Mouse (Mus musculus) c-Kit-positive CD71-positive TER-119-negative erythroid progenitor cells, embryonic 14.5 days (primary cell): ENCODE results near the gene Tsen34.

Source experiments
- DNase-seq: peaks from one replicate; pipeline ENCODE4 v3.0.0-alpha.2; 2013; ENCODE audit warnings: low read depth

Gene Tsen34

GRCm38 (mm10) chr7:3692382-3692986 is at the start of gene Tsen34:
Tsen34 (plus strand) TSS chr7:3692863.
- DNase-seq, result no peak

- no peak for DNase-seq
These were observed 49.3 kb upstream of the Tsen34 start for GRCm38 (mm10) chr7:3643412-3643811.

DNA sequence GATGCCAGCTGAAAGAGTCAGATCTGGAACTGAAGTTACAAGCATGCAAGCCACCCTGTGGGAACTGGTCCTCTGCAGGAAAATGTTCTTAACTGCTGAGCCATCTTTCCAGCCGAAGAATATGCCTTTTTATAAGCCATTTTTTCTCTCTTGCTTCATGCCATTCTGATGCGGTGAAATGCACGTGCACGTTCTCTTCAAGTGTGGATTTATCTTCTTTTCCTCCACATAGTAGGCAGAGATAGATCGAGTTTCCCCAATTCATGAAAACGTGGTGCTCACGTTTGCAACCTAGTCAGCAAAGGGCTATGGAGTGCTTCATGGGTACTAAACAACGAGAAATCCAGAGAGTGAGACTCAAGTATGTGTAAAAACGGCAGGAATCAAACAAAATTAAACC is 48.8 kb upstream of the Tsen34 start:
- DNase-seq, result no peak

DNA sequence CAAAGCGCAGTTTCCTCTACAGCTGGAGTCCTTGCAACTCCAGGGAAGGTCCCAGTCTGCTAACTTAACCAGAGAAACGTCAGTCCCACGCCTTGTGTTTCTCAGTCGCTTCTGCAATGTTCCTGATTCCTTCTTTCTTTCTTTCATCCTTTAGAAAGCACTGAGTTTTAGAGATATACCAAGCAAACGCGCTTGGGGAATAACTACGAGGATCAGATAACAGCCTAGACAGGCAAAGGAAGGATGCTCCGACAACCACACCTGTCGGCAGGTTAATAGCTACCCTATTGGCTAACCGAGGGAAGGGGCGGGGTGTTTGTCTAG is 48.4 kb upstream of the Tsen34 start:
- no peak for DNase-seq

GRCm38 (mm10) chr7:3644672-3645487 is 47.8 kb upstream of the Tsen34 start, which contains the start of gene Cnot3:
Cnot3 (plus strand) TSS chr7:3645268.
- DNase-seq, result peak; percentile 97

- no peak for DNase-seq
These were observed 47.1 kb upstream of the Tsen34 start for GRCm38 (mm10) chr7:3645488-3646025.

- no peak for DNase-seq
These were observed 46.5 kb upstream of the Tsen34 start for GRCm38 (mm10) chr7:3646188-3646587.

DNA sequence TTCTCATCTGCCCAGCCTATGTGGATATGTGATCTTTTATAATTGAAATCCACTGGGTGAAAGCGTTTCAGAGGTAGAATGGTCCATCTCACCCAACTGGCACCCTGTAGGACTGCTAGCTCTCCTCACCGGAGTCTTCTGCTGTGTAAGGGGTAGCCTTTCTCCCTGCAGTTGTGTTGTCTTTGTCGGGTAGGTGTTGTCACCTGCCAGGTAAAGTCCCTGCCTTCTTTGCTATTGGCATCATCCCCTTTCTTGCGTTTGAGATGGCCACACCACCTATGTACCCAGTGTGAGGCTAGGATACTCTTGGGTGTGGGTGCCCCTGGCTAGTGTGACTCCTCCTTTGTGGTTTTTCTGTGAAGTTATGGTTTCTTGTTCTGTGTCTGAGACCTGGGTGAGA is 46.0 kb upstream of the Tsen34 start:
- no peak for DNase-seq

DNA sequence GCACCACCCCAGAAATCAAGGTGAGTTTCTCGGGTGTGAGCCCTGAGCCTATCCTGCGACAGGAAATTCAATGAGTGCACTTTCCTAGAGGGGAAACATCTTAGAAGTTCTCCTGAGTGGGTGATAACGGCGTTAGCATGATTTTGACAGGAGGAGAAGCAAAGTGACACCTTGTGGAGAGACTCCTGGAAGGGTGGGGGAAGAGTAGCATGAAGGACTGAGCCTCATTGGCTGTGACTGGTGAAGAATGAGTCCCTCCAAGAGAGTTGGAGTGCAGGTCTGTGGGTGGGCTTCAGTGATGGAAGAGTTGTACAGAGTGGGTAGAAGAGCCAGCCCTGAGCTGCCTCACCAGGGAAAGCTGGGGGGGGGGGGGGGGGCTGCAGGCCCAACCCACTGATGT is 35.7 kb upstream of the Tsen34 start:
- no peak for DNase-seq

- DNase-seq, result no peak
These were observed 34.1 kb upstream of the Tsen34 start for GRCm38 (mm10) chr7:3658578-3658977.

DNA sequence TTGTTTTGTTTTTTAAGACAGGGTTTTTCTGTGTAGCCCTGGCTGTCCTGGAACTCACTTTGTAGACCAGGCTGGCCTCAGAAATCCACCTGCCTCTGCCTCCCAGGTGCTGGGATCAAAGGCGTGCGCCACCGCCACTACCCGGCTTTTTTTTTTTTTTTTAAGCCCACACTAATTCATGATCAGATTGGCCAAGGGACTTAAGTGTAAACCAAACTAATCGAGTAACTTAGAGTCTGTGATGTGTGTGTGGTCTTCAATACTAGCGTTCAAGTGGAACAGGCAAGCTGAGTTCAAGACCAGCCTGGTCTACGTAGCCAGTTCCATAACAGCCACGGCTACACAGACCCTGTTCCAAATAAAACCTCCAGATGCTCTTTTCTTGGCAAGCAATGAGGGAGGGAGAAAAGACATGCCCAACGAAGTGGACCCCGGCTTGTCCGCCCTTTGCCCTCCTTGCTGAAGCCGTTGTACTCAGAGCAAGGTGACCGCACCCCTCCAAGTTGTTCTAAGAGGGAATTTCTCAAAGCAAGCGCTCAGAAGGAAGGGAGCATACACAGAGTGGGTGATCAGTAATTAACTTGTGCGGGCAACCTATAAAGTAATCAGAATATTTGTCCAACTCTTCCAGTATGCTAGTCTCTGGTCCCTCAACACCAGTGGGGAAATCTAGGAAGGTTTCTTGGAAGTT is 28.0 kb upstream of the Tsen34 start:
- no peak for DNase-seq

GRCm38 (mm10) chr7:3665215-3666114 is 27.2 kb upstream of the Tsen34 start, which contains the start of gene Leng1:
Leng1 (minus strand) TSS chr7:3665840.
- DNase-seq, result peak; percentile 96

GRCm38 (mm10) chr7:3666921-3667391 is 25.7 kb upstream of the Tsen34 start:
- peak; percentile 59 for DNase-seq

GRCm38 (mm10) chr7:3674507-3675227 is 18.0 kb upstream of the Tsen34 start:
- DNase-seq, result peak; percentile 72

DNA sequence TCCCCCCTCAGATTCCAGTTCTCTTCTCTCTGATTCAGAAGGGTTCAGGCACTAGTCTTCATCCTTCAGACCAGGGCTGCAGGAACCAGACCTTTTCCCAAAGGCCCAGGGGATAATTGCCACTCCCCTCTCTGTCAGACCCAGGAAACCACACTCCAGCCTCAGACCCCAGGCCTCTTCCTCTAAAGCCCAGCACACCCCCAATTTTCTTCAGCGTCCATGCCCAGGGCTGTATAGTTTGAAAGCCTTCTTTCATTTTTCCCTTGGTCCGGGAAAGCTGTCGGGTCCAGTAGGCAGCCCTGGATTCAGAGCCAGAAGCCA is 17.5 kb upstream of the Tsen34 start:
- no peak for DNase-seq

GRCm38 (mm10) chr7:3676371-3676770 is 16.3 kb upstream of the Tsen34 start:
- DNase-seq, result no peak

- DNase-seq, result no peak
These were observed 15.3 kb upstream of the Tsen34 start, which contains the start of gene Tmc4 for GRCm38 (mm10) chr7:3677342-3677741. Tmc4 (minus strand) TSS chr7:3677553.

GRCm38 (mm10) chr7:3683908-3684550 is 8.6 kb upstream of the Tsen34 start:
- DNase-seq, result no peak

- no peak for DNase-seq
These were observed 8.0 kb upstream of the Tsen34 start for GRCm38 (mm10) chr7:3684698-3685097.

DNA sequence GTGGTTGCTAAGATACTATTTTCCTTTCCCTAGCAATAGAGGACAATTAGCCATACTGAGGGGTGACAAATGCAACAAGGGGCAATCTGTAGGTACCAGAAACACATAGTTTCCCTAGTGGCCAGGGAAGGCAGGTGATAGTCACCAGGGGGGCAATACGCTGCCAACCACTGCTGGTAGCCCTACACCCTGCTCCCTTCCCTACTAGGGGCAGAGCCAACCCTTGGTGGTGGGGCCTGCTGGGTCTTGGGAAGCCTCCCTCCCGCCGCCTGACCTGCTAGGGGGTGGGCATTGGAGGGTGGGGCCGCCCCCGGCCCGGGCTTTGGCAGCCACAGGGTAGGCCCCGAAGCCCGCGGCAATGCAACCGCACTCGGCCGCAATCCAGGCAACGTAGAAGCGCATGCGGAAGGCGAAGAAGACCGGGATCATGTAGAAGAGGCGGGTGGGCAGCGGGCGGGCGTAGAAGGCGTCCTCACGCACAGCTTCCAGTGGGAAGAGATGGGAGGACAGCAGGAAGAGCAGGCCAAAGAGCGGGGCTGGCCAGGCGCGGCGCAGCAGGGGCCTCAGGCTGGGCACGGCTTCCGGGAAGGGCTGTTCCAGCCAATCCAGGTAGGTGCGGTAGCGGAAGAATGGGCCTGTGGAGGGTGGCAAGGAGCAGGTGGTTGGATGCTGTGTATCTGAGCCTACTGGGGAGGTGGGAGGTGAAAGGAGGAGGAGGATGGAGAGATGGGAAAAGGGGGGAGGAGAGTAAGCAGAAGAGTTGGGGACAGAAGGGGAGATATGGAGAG is 7.1 kb upstream of the Tsen34 start:
- no peak for DNase-seq
